Mouse (Mus musculus) heart, postnatal 10 days (tissue): ENCODE measurements around the gene Clybl. TPM values are rescaled to one million over a fixed set of nuclear protein-coding genes. Genes with fewer than 3 reads are reported as not detected.

Experiments used
- total RNA-seq, 2 experiments: library from RNA; stranded (reverse); gene quantifications; 2 replicates each; pipeline ENCODE4 v1.2.3; 2021

Clybl gene
- total RNA-seq, 2 experiments from 2014 or later: 103 TPM

Other genes starting within 250 kb of the Clybl start
- gene Gpr183, start 216.5 kb upstream of the Clybl start, total RNA-seq: 1 to 10 TPM; 1.3 TPM
- not detected for gene Timm8a2, start 147.0 kb upstream of the Clybl start, total RNA-seq
- 100 to 1,000 TPM; 109 to 112 TPM for gene Tm9sf2, start 74.7 kb upstream of the Clybl start, total RNA-seq